Mouse (Mus musculus): ENCODE measurements around the gene Nhsl2. TPM values are rescaled to one million over a fixed set of nuclear protein-coding genes. Genes with fewer than 3 reads are reported as not detected.
A peak's percentile ranks its signal among the peaks of the same experiment; 100 is the strongest.

Nhsl2 gene
- polyA plus RNA-seq, 1 experiment from 2014 or later = 3.4 TPM

GRCm38 (mm10) chrX:102024976-102025375 is 175.8 kb downstream of the Nhsl2 start:
- Histone ChIP-seq H3K27ac (ENCODE audit: low read length) (no peak overlapping the region), H3K27me3 (replicated peaks; ENCODE audit: insufficient read depth, low read length) (no peaks in the 10 kb centered on the region), H3K9me3 (ENCODE audit: low read length) (no peaks in the 10 kb centered on the region), H3K4me1 (ENCODE audit: insufficient read depth, low read depth, low read length) (no peaks in the 10 kb centered on the region), H3K4me3 (ENCODE audit: low read depth, low read length) (no peak overlapping the region), H3K36me3 (ENCODE audit: insufficient read depth, low read length) (no peaks in the 10 kb centered on the region), H3K4me2 (replicated peaks; ENCODE audit: low read depth, low read length) (no peak overlapping the region), H3K9ac (replicated peaks; ENCODE audit: low read depth) (no peak overlapping the region)
- no peak for DNase-seq (ENCODE audit: low spot score)
- TF ChIP-seq EP300 (IDR thresholded peaks at IDR 0.05) (no peak), CTCF (IDR thresholded peaks at IDR 0.05) (no peak)
- WGBS = 37% methylated on average over 3 of the region's 3 CpGs
- ATAC-seq = no peak

- DNase-seq (ENCODE audit: low spot score) (peak; percentile 44), ATAC-seq (peak; percentile 81)
- Histone ChIP-seq H3K4me3 (ENCODE audit: low read depth, low read length) (no peak overlapping the region), H3K4me1 (ENCODE audit: insufficient read depth, low read depth, low read length) (no peaks in the 10 kb centered on the region), H3K4me2 (replicated peaks; ENCODE audit: low read depth, low read length) (no peak overlapping the region), H3K27me3 (replicated peaks; ENCODE audit: insufficient read depth, low read length) (no peaks in the 10 kb centered on the region), H3K27ac (ENCODE audit: low read length) (no peak overlapping the region), H3K36me3 (ENCODE audit: insufficient read depth, low read length) (no peaks in the 10 kb centered on the region), H3K9ac (replicated peaks; ENCODE audit: low read depth) (no peak overlapping the region), H3K9me3 (ENCODE audit: low read length) (no peaks in the 10 kb centered on the region)
- no peak for TF ChIP-seq EP300 (IDR thresholded peaks at IDR 0.05)
- no peak for TF ChIP-seq CTCF (IDR thresholded peaks at IDR 0.05)
- WGBS = 26% methylated on average over 6 of the region's 6 CpGs
Measured at GRCm38 (mm10) chrX:102031851-102032250, 182.7 kb downstream of the Nhsl2 start.

GRCm38 (mm10) chrX:102032431-102032830 is 183.2 kb downstream of the Nhsl2 start:
- H3K4me3 ChIP-seq (ENCODE audit: low read depth, low read length) = no peak overlapping the region
- DNase-seq (ENCODE audit: low spot score) (no peak), ATAC-seq (no peak)
- WGBS = 74% methylated on average over 8 of the region's 8 CpGs
- no peaks in the 10 kb centered on the region for H3K9me3 ChIP-seq (ENCODE audit: low read length)
- no peaks in the 10 kb centered on the region for H3K4me1 ChIP-seq (ENCODE audit: insufficient read depth, low read depth, low read length)
- H3K27ac ChIP-seq (ENCODE audit: low read length) = no peak overlapping the region
- H3K27me3 ChIP-seq (replicated peaks; ENCODE audit: insufficient read depth, low read length) = no peaks in the 10 kb centered on the region
- TF ChIP-seq CTCF (IDR thresholded peaks at IDR 0.05) = no peak
- no peak for TF ChIP-seq EP300 (IDR thresholded peaks at IDR 0.05)
- H3K4me2 ChIP-seq (replicated peaks; ENCODE audit: low read depth, low read length) = no peak overlapping the region
- H3K36me3 ChIP-seq (ENCODE audit: insufficient read depth, low read length) = no peaks in the 10 kb centered on the region
- no peak overlapping the region for H3K9ac ChIP-seq (replicated peaks; ENCODE audit: low read depth)

- Histone ChIP-seq H3K4me2 (replicated peaks; ENCODE audit: low read depth, low read length) (no peak overlapping the region), H3K9ac (replicated peaks; ENCODE audit: low read depth) (no peak overlapping the region), H3K27ac (ENCODE audit: low read length) (no peak overlapping the region), H3K27me3 (replicated peaks; ENCODE audit: insufficient read depth, low read length) (no peaks in the 10 kb centered on the region), H3K9me3 (ENCODE audit: low read length) (no peaks in the 10 kb centered on the region), H3K36me3 (ENCODE audit: insufficient read depth, low read length) (no peaks in the 10 kb centered on the region), H3K4me1 (ENCODE audit: insufficient read depth, low read depth, low read length) (no peaks in the 10 kb centered on the region), H3K4me3 (ENCODE audit: low read depth, low read length) (no peak overlapping the region)
- no peak for TF ChIP-seq EP300 (IDR thresholded peaks at IDR 0.05)
- TF ChIP-seq CTCF (IDR thresholded peaks at IDR 0.05) = no peak
- 92% methylated on average over 2 of the region's 2 CpGs for whole genome bisulfite sequencing
- DNase-seq (ENCODE audit: low spot score) = no peak
- ATAC-seq = no peak
Measured at GRCm38 (mm10) chrX:102033566-102033965, 184.4 kb downstream of the Nhsl2 start.

- no peaks in the 10 kb centered on the region for H3K4me1 ChIP-seq (ENCODE audit: insufficient read depth, low read depth, low read length)
- H3K4me2 ChIP-seq (replicated peaks; ENCODE audit: low read depth, low read length) = no peak overlapping the region
- H3K4me3 ChIP-seq (ENCODE audit: low read depth, low read length) = no peak overlapping the region
- TF ChIP-seq EP300 (IDR thresholded peaks at IDR 0.05) (no peak), CTCF (IDR thresholded peaks at IDR 0.05) (no peak)
- WGBS = 56% methylated on average over 3 of the region's 3 CpGs
- H3K36me3 ChIP-seq (ENCODE audit: insufficient read depth, low read length) = no peaks in the 10 kb centered on the region
- no peaks in the 10 kb centered on the region for H3K9me3 ChIP-seq (ENCODE audit: low read length)
- DNase-seq (ENCODE audit: low spot score) (no peak), ATAC-seq (no peak)
- no peaks in the 10 kb centered on the region for H3K27me3 ChIP-seq (replicated peaks; ENCODE audit: insufficient read depth, low read length)
- H3K27ac ChIP-seq (ENCODE audit: low read length) = no peak overlapping the region
- H3K9ac ChIP-seq (replicated peaks; ENCODE audit: low read depth) = no peak overlapping the region
Measured at GRCm38 (mm10) chrX:102035671-102036070, 186.5 kb downstream of the Nhsl2 start.

- Histone ChIP-seq H3K4me3 (ENCODE audit: low read depth, low read length) (no peak overlapping the region), H3K27me3 (replicated peaks; ENCODE audit: insufficient read depth, low read length) (no peaks in the 10 kb centered on the region), H3K36me3 (ENCODE audit: insufficient read depth, low read length) (no peaks in the 10 kb centered on the region), H3K27ac (ENCODE audit: low read length) (no peak overlapping the region), H3K4me1 (ENCODE audit: insufficient read depth, low read depth, low read length) (no peaks in the 10 kb centered on the region), H3K9ac (replicated peaks; ENCODE audit: low read depth) (no peak overlapping the region), H3K9me3 (ENCODE audit: low read length) (no peaks in the 10 kb centered on the region), H3K4me2 (replicated peaks; ENCODE audit: low read depth, low read length) (no peak overlapping the region)
- 74% methylated on average over 3 of the region's 3 CpGs for WGBS
- no peak for TF ChIP-seq EP300 (IDR thresholded peaks at IDR 0.05)
- no peak for TF ChIP-seq CTCF (IDR thresholded peaks at IDR 0.05)
- peak; percentile 21 for DNase-seq (ENCODE audit: low spot score)
- ATAC-seq = peak; percentile 38; the same call in 1 of the 2 replicates
Measured at GRCm38 (mm10) chrX:102036866-102037361, 187.7 kb downstream of the Nhsl2 start.

- no peaks in the 10 kb centered on the region for H3K9me3 ChIP-seq (ENCODE audit: low read length)
- no peak overlapping the region for H3K9ac ChIP-seq (replicated peaks; ENCODE audit: low read depth)
- no peak overlapping the region for H3K4me2 ChIP-seq (replicated peaks; ENCODE audit: low read depth, low read length)
- TF ChIP-seq CTCF (IDR thresholded peaks at IDR 0.05) (0 out of 2 replicates have a peak, but pooled peaks have one; percentile 8), EP300 (IDR thresholded peaks at IDR 0.05) (no peak)
- ATAC-seq = no peak; the same call in 1 of the 2 replicates
- no peaks in the 10 kb centered on the region for H3K27me3 ChIP-seq (replicated peaks; ENCODE audit: insufficient read depth, low read length)
- no peak overlapping the region for H3K27ac ChIP-seq (ENCODE audit: low read length)
- no peak overlapping the region for H3K4me3 ChIP-seq (ENCODE audit: low read depth, low read length)
- DNase-seq (ENCODE audit: low spot score) = peak; percentile 5
- no peaks in the 10 kb centered on the region for H3K4me1 ChIP-seq (ENCODE audit: insufficient read depth, low read depth, low read length)
- H3K36me3 ChIP-seq (ENCODE audit: insufficient read depth, low read length) = no peaks in the 10 kb centered on the region
- 47% methylated on average over 2 of the region's 2 CpGs for whole genome bisulfite sequencing
Measured at GRCm38 (mm10) chrX:102037506-102037905, 188.3 kb downstream of the Nhsl2 start.

Measured in lung, postnatal 0 days (tissue).